Mouse (Mus musculus) common myeloid progenitor, adult 5-6 weeks (primary cell): ENCODE results near the gene Zfp735. TPM values are rescaled to one million over a fixed set of nuclear protein-coding genes. Genes with fewer than 3 reads are reported as not detected.

Experiments
- ATAC-seq: replicated peaks from 2 replicates; pipeline ENCODE4 v1.8.0; 2016; ENCODE audit warnings: low read depth, mild to moderate bottlenecking, moderate TSS enrichment, inconsistent platforms; ENCODE audit not compliant: poor library complexity, severe bottlenecking
- total RNA-seq: library from RNA; stranded (forward); fragments of 200-1000, 187-1606 nt; gene quantifications from 2 replicates; pipeline ENCODE4 v1.2.3, GENCODE M21; 2017

Zfp735 gene
- not detected in 2 replicates for total RNA-seq

DNA sequence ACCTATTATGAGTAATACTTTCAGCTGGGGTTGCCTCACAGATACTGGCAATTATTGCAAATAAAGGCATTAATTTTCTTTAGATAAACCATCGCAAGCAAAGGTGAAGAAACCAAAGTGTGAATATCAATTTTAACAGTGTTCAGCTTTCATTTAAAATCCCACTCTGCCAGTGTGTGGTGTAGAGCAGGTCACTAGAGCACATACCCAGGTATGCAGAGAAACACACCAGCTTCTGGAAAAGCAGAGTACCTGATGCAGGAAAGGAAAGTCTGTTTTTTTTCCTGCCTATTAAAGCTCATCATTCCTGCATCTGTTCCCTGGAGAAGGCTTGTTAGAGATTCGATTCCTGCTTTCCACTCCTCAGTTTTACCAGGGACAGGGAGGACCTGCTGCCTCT, at the start of gene Zfp735:
Gene Zfp735 (plus strand): TSS at position 301 of the 400 bp plus-strand sequence.
- no peak for ATAC-seq

DNA sequence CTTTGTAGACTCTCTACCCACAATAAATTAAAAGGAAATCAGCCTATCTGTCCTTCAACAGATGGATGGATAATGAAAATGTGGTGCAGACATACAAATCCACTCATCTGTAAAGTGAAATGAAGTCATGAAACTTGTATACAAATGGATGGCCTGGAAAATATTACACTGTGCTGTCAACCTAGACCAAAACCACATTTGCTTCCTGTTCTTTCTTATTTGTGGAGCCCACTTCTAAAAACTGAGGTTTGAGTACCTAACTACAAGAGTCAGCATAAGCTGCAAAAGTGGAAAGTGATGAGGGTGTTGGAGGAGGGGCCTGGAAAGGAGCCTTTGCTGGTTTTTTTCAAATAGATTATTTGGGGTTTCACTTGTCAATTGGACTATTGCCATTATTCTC, 70.5 kb downstream of the Zfp735 start:
- no peak for ATAC-seq

Other genes starting within 250 kb of the Zfp735 start
- gene Olfr380, start 231.3 kb upstream of the Zfp735 start, total RNA-seq = not detected in 2 replicates
- not detected in 2 replicates for gene Olfr381, start 197.2 kb upstream of the Zfp735 start, total RNA-seq
- gene Olfr382, start 171.6 kb upstream of the Zfp735 start, total RNA-seq = not detected in 2 replicates
- not detected in 2 replicates for gene Olfr385, start 95.8 kb upstream of the Zfp735 start, total RNA-seq
- not detected in 2 replicates for gene Olfr384, start 90.2 kb upstream of the Zfp735 start, total RNA-seq
- gene Olfr389, start 91.9 kb downstream of the Zfp735 start, total RNA-seq = not detected in 2 replicates
- gene Olfr390, start 94.2 kb downstream of the Zfp735 start, total RNA-seq = not detected in 2 replicates
- not detected in 2 replicates for gene Olfr391-ps, start 114.3 kb downstream of the Zfp735 start, total RNA-seq
- gene Olfr392, start 128.3 kb downstream of the Zfp735 start, total RNA-seq = not detected in 2 replicates
- gene Olfr393, start 162.7 kb downstream of the Zfp735 start, total RNA-seq = not detected in 2 replicates
- gene Olfr394, start 202.0 kb downstream of the Zfp735 start, total RNA-seq = not detected in 2 replicates
- gene Olfr395, start 220.5 kb downstream of the Zfp735 start, total RNA-seq = not detected in 2 replicates
- gene Olfr23, start 247.9 kb downstream of the Zfp735 start, total RNA-seq = not detected in 2 replicates